Mouse (Mus musculus) monocyte, adult 2 months (primary cell): Measurements from ENCODE around the gene Zfyve16.

Experiments
- DNase-seq, 2 experiments: peaks; one replicate each; pipeline ENCODE4 v3.0.0; 2022; ENCODE audit warnings: low spot score in 2 of 2, low read depth in 1 of 2

The Zfyve16 gene

DNA sequence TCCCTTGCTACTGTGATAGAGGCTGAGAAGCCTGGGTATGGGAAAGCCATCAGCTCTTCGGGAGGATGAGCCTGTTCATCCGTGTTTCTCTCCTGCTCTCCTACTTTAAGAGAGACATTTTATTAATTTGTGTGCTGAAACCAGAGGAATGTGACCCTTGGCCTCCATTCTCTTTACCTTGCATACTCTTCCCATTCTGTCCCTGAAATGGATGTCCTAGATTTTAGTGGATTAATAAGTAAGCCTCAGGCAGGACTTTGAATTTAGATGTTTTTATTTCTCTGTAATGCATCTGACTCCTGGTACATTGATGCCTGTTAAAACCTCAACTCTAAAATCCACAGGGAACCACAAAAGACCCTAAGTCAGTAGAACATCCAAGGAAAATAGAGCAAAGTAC is 61.3 kb downstream of the Zfyve16 start:
- no peak for DNase-seq

DNA sequence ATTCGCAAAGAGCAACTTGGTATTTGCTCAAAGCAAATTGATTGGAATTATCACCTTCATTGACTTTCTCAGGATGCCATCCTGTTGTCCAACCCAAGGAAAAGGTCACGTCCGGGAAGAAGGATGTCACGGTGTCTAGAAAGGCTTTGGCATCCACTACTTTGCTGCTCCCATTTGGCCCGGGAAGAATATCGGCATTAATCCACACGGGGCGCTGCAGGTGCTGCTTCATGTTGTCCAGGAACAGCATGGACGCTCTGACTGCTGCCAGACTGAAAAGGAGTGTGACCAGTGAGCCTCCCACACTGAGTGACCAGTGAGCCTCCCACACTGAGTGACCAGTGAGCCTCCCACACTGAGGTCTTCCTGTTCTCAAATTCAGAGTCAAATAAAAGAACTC is 62.8 kb downstream of the Zfyve16 start:
- DNase-seq, result no peak

DNA sequence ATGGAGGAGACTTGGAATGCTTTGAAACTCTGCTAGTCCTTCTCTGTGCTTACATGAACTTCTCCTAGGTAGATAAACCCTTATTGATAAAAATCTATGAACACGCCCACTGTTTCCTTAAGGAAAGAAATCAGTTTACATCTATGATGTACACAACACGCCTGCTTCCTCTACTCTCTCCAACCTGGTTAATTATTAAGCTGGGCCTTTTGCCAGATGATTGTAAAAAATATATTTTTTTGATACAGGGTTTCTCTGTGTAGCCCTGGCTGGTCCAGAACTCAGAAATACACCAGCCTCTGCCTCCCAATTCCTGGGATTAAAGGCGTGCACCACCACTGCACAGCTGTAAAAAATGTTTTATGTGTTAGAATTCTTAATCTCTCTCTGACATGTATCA is 66.0 kb downstream of the Zfyve16 start:
- no peak for DNase-seq

DNA sequence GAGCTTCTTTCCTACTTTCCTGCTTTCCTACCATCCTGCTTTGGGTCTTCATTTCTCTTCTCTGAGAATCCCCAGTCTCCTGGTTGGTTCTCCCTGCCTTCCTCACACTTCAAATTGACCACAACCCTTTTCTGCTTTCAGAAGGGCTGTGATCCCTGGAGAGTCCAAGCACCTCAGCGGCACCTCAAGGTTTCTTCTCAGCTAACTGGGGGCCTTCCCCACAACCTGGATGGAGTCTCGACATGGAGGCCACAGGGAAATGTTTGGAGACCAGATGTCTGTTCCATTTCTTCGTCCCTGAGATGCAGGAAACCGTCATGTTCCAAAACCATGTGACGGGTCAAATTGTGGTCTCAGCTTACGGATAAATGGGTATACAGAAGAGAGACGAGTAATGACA is 83.8 kb downstream of the Zfyve16 start:
- no peak for DNase-seq

DNA sequence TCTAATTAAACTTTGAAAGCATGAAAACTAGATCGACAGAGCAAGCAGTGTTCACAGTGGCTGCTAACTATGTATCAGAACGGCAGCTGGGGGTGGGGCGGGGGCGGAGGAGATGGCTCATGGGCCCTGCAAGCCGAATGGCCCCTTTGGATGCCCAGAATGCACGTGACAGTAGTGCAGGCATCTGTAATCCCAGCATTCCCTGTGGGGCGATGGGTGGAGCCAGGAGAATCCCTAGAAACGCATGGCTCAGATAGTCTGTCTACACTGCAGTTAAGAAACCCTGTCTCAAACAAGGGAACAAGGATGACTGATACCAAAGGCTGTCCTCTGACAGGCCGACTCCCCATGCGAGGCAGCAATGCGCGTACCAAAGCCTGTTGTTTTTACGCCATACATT is 90.4 kb downstream of the Zfyve16 start:
- no peak for DNase-seq

DNA sequence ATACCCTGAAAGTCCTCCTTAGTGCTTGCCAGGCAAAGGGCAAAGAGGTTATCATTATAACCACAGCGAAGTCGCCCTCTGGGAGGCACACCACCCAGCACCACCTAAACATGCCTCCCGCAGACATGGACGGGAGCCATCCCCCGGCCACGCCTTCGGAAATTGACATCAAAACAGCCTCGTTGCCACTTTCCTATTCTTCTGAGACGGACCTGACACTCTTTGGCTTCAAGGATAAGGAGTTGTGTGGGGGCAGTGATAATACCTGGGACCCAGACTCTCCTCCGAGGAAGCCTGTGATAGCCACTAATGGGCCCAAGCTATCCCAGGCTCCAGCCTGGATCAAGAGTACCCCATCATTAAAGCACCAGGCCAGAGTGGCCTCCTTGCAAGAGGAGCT is 92.0 kb downstream of the Zfyve16 start:
- no peak for DNase-seq
